Mouse (Mus musculus): Measurements from ENCODE around the gene Gm4981. TPM values are rescaled to one million over a fixed set of nuclear protein-coding genes. Genes with fewer than 3 reads are reported as not detected.
A peak's percentile ranks its signal among the peaks of the same experiment; 100 is the strongest.
"Not testable (repeated sequence)": the region's sequence is repeated elsewhere in the genome, so short reads cannot be mapped to it uniquely, and the experiment has no call there.

Gm4981 gene
- polyA plus RNA-seq, 1 experiment: not detected

DNA sequence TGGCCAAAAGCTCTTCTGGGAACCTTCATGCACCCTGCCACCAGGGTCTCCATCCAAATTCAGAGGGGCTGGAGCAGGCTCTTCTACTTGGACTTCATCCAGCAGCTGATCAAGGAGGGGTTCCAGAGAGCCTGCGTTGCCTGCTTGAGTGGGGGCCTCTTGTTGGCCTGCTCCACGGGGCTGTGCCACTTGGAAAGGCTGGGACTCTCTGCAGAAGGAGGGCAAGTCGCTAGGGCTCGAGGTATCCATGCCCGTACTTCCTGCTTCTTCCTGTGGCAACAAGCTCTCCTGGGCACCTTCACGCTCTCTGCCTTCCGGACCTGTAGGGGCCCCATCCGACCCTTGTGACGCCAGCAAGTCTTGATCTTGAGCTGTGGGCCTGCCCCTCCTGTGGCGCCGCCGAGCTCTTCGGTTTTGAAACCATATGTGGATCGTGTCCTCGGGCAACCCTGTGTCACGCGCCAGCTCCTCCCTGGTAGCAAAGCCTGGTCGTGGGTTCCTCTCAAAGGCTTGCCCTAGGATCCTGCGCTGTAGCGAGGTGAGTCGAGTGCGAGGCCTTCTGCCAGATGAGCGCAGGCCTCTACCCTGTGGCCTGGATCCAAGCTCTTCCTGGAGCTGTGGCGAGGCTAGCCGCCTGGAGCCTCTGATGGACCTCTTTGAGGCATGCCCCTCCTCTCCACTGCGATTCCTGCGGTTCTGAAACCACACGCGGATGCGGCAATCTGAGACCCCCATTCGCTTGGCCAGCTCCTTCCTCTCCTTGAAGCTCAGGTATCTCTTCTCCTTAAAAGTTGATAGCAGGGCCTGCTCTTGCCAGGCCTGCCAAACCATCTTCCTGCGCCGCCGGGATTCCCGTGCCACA, 4.5 kb downstream of the Gm4981 start:
- H3K27me3 ChIP-seq (ENCODE audit: control insufficient read depth, insufficient read depth, insufficient read length); H3K79me2 ChIP-seq (ENCODE audit: control insufficient read depth, insufficient read depth); H3ac ChIP-seq (ENCODE audit: control insufficient read depth, insufficient read length, low read depth); H3K36me3 ChIP-seq (ENCODE audit: control insufficient read depth, insufficient read depth); H3K79me3 ChIP-seq (ENCODE audit: low read depth); H3K4me3 ChIP-seq (ENCODE audit: insufficient read depth, poor library complexity, severe bottlenecking): not testable (repeated sequence)
- peak; percentile 7 for TF ChIP-seq MAX (IDR thresholded peaks at IDR 0.05)

GRCm38 (mm10) chr10:58231088-58231487, 5.4 kb downstream of the Gm4981 start:
- H3K79me2 ChIP-seq (ENCODE audit: control insufficient read depth, insufficient read depth); H3K36me3 ChIP-seq (ENCODE audit: control insufficient read depth, insufficient read depth); H3K27me3 ChIP-seq (ENCODE audit: control insufficient read depth, insufficient read depth, insufficient read length); H3K4me3 ChIP-seq (ENCODE audit: insufficient read depth, poor library complexity, severe bottlenecking); H3K79me3 ChIP-seq (ENCODE audit: low read depth); H3ac ChIP-seq (ENCODE audit: control insufficient read depth, insufficient read length, low read depth): not testable (repeated sequence)

- H3K4me3 ChIP-seq (ENCODE audit: insufficient read depth, poor library complexity, severe bottlenecking); H3K79me3 ChIP-seq (ENCODE audit: low read depth); H3ac ChIP-seq (ENCODE audit: control insufficient read depth, insufficient read length, low read depth); H3K27me3 ChIP-seq (ENCODE audit: control insufficient read depth, insufficient read depth, insufficient read length); H3K36me3 ChIP-seq (ENCODE audit: control insufficient read depth, insufficient read depth); H3K79me2 ChIP-seq (ENCODE audit: control insufficient read depth, insufficient read depth): not testable (repeated sequence)
Measured at GRCm38 (mm10) chr10:58230021-58230420, 6.5 kb downstream of the Gm4981 start.

GRCm38 (mm10) chr10:58227798-58228197, 8.7 kb downstream of the Gm4981 start:
- H3K4me3 ChIP-seq (ENCODE audit: insufficient read depth, poor library complexity, severe bottlenecking); H3K79me3 ChIP-seq (ENCODE audit: low read depth); H3ac ChIP-seq (ENCODE audit: control insufficient read depth, insufficient read length, low read depth); H3K27me3 ChIP-seq (ENCODE audit: control insufficient read depth, insufficient read depth, insufficient read length); H3K79me2 ChIP-seq (ENCODE audit: control insufficient read depth, insufficient read depth); H3K36me3 ChIP-seq (ENCODE audit: control insufficient read depth, insufficient read depth): not testable (repeated sequence)

DNA sequence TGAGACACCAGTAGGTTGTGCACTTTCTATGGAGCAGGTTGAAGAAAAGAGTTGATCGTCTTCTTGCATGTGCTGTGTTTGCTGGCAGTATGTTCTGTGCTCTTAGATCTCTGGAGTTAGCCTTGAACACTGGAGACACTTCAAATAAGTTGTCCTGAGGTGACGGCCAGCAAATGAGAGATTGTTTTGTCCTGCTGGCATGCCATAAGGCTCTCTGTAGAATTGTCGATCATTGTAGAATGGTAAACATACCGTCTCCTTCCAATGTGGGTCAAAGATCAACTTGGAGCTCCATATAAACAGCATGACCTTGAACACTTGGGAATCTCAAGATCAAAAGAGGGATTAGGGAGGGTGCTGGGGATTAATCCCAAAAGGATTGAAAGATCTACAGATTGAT, 10.1 kb downstream of the Gm4981 start:
- H3K79me3 ChIP-seq (ENCODE audit: low read depth); H3K79me2 ChIP-seq (ENCODE audit: control insufficient read depth, insufficient read depth); H3K4me3 ChIP-seq (ENCODE audit: insufficient read depth, poor library complexity, severe bottlenecking); H3K27me3 ChIP-seq (ENCODE audit: control insufficient read depth, insufficient read depth, insufficient read length); H3ac ChIP-seq (ENCODE audit: control insufficient read depth, insufficient read length, low read depth); H3K36me3 ChIP-seq (ENCODE audit: control insufficient read depth, insufficient read depth): not testable (repeated sequence)

DNA sequence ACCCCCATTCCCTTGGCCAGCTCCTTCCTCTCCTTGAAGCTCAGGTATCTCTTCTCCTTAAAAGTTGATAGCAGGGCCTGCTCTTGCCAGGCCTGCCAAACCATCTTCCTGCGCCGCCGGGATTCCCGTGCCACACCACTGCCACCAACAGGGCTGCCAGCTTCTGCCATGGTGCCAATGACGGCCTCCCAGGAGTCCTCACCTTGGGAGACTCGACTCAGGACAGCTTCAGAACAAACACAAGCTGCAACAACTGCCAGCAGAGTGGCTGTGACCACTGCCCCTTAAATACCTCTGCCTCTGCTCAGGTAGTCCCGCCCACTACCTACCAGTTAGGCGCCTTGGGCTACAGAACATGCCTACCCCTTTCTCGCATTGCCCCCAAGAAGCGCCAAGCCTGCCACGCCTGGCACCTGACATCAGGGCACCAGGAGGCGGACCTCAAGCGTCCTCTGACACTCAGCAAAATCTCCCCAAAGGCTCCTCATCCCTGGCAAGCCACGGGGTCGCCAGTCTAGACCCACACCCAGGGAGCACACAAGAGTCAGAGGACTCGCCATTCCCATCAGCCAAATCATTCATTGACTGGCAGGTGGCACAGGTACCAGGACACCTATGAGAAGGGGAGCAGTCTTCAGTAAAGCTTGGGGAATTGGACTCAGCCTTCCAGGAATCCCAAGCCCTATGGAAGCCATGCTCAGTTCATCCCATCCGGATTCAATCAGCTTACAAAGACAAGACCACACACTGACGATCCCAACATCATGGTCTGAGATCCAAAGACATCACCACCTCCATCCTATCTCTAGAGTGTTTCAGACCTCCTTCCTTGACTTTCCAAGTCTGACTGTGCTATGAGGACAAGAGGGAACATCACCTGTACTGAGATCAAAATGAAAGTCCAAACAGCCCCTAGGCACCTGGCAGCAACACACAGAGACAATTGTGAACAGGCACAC, 11.4 kb downstream of the Gm4981 start, which contains the start of gene AW822073:
AW822073 (minus strand) TSS at position 104 of the 959 bp plus-strand sequence.
- H3K79me2 ChIP-seq (ENCODE audit: control insufficient read depth, insufficient read depth): not testable (repeated sequence)

GRCm38 (mm10) chr10:58223972-58224805, 12.3 kb downstream of the Gm4981 start:
- H3K27me3 ChIP-seq (ENCODE audit: control insufficient read depth, insufficient read depth, insufficient read length); H3K79me3 ChIP-seq (ENCODE audit: low read depth); H3K79me2 ChIP-seq (ENCODE audit: control insufficient read depth, insufficient read depth); H3K36me3 ChIP-seq (ENCODE audit: control insufficient read depth, insufficient read depth); H3K4me3 ChIP-seq (ENCODE audit: insufficient read depth, poor library complexity, severe bottlenecking); H3ac ChIP-seq (ENCODE audit: control insufficient read depth, insufficient read length, low read depth): not testable (repeated sequence)

More for the DNA sequence above, 11.4 kb downstream of the Gm4981 start, which contains the start of gene AW822073:
- not testable (repeated sequence) for H3K27me3 ChIP-seq (ENCODE audit: control insufficient read depth, insufficient read depth, insufficient read length); H3K79me3 ChIP-seq (ENCODE audit: low read depth); H3K36me3 ChIP-seq (ENCODE audit: control insufficient read depth, insufficient read depth); H3ac ChIP-seq (ENCODE audit: control insufficient read depth, insufficient read length, low read depth); H3K4me3 ChIP-seq (ENCODE audit: insufficient read depth, poor library complexity, severe bottlenecking)

DNA sequence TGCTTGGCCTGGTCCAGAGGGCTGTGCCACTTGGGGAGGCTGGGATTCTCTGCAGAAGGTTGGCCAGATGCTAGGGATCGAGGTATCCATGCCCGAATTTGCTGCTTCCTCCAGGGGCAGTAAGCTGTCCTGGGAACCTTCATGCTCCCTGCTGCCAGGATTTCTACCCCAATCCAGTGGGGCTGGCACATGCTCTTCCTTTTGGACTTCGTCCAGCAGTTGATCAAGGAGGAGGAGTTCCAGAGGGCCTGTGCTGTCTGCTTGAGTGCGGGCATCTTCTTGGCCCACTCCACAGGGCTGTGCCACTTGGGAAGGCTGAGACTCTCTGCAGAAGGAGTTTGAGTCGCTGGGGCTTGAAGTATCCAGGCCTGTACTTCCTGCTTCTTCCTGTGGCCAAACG, 13.3 kb downstream of the Gm4981 start:
- H3K79me2 ChIP-seq (ENCODE audit: control insufficient read depth, insufficient read depth); H3K36me3 ChIP-seq (ENCODE audit: control insufficient read depth, insufficient read depth); H3ac ChIP-seq (ENCODE audit: control insufficient read depth, insufficient read length, low read depth); H3K79me3 ChIP-seq (ENCODE audit: low read depth); H3K27me3 ChIP-seq (ENCODE audit: control insufficient read depth, insufficient read depth, insufficient read length); H3K4me3 ChIP-seq (ENCODE audit: insufficient read depth, poor library complexity, severe bottlenecking): not testable (repeated sequence)

GRCm38 (mm10) chr10:58221571-58221970, 14.9 kb downstream of the Gm4981 start:
- not testable (repeated sequence) for H3K27me3 ChIP-seq (ENCODE audit: control insufficient read depth, insufficient read depth, insufficient read length)

More at GRCm38 (mm10) chr10:58221571-58221970, 14.9 kb downstream of the Gm4981 start:
- H3K36me3 ChIP-seq (ENCODE audit: control insufficient read depth, insufficient read depth); H3K4me3 ChIP-seq (ENCODE audit: insufficient read depth, poor library complexity, severe bottlenecking); H3K79me2 ChIP-seq (ENCODE audit: control insufficient read depth, insufficient read depth); H3K79me3 ChIP-seq (ENCODE audit: low read depth); H3ac ChIP-seq (ENCODE audit: control insufficient read depth, insufficient read length, low read depth): not testable (repeated sequence)

All from C2C12 (cell line).